Mouse (Mus musculus) liver, embryonic 14.5 days (tissue): ENCODE data around the gene Tmub2.

Experiments used
- CTCF ChIP-seq: IDR thresholded peaks from 2 replicates; pipeline ENCODE4 v1.5.1; 2016; ENCODE audit warnings: antibody characterized with exemption, low read depth, control low read depth
- EP300 ChIP-seq: IDR thresholded peaks from 2 replicates; pipeline ENCODE4 v1.6.1; 2016; ENCODE audit warnings: antibody characterized with exemption, low read depth

- TF ChIP-seq CTCF (no peak), EP300 (no peak)
Observed at GRCm38 (mm10) chr11:102310768-102311695, 26.3 kb downstream of the Tmub2 start.
